Mouse (Mus musculus) forebrain, embryonic 13.5 days (tissue): ENCODE results near the gene Klk11. TPM values are rescaled to one million over a fixed set of nuclear protein-coding genes. Genes with fewer than 3 reads are reported as not detected.

Experiments
- ATAC-seq: fragments of 200-750 bp; cut with Nextera tagmentation; 2 replicates; pipeline ENCODE4 v1.8.0; 2017
- H3K27ac ChIP-seq: fragments of 300-500 bp; sonication (generic); 2 replicates; pipeline ENCODE4 v1.5.1; 2015; ENCODE audit warnings: inconsistent platforms, mild to moderate bottlenecking, moderate library complexity
- H3K27me3 ChIP-seq: fragments of 300-500 bp; sonication (generic); 2 replicates; pipeline ENCODE4 v1.6.1; 2015; ENCODE audit warnings: mild to moderate bottlenecking, inconsistent platforms
- H3K36me3 ChIP-seq: fragments of 300-500 bp; sonication (generic); 2 replicates; pipeline ENCODE4 v1.6.1; 2015; ENCODE audit warnings: mild to moderate bottlenecking, inconsistent platforms; ENCODE audit not compliant: poor library complexity, severe bottlenecking
- H3K4me1 ChIP-seq: fragments of 300-500 bp; sonication (generic); 2 replicates; pipeline ENCODE4 v1.6.1; 2015; ENCODE audit warnings: inconsistent platforms
- H3K4me2 ChIP-seq: fragments of 300-500 bp; sonication (generic); 2 replicates; pipeline ENCODE4 v1.6.1; 2015; ENCODE audit warnings: inconsistent platforms, mild to moderate bottlenecking, moderate library complexity
- H3K4me3 ChIP-seq: fragments of 300-500 bp; sonication (generic); 2 replicates; pipeline ENCODE4 v1.5.1; 2015; ENCODE audit warnings: mild to moderate bottlenecking, inconsistent platforms
- H3K9ac ChIP-seq: fragments of 300-500 bp; sonication (generic); 2 replicates; pipeline ENCODE4 v1.6.1; 2015; ENCODE audit warnings: mild to moderate bottlenecking, inconsistent platforms
- H3K9me3 ChIP-seq: fragments of 300-500 bp; sonication (generic); replicated peaks from 2 replicates; pipeline ENCODE4 v1.6.1; 2016; ENCODE audit warnings: inconsistent platforms
- WGBS: fragments of 180-500 bp; shearing (Covaris S2); methylation state at CpG from one replicate; pipeline ENCODE4 v1.1.7; 2015; 5-methylcytosine and 5-hydroxymethylcytosine counted together
- polyA plus RNA-seq: library from polyadenylated mRNA; unstranded; fragments of >200 nt; fragmentation: Nextera tagmentation; extraction: Ambion mirVana; gene quantifications from 2 replicates; pipeline ENCODE4 v1.2.1, GENCODE M21; 2015

Gene Klk11
- polyA plus RNA-seq = not detected in 2 replicates

- H3K4me2 ChIP-seq = no peak within 1 kb of the TSS
- no peaks in the 10 kb centered on the region for H3K9me3 ChIP-seq
- no peak within 1 kb of the TSS for H3K9ac ChIP-seq
- ATAC-seq = no peak
- H3K36me3 ChIP-seq = no peaks in the 10 kb centered on the region
- H3K4me3 ChIP-seq = no peak within 1 kb of the TSS
- no peaks in the 10 kb centered on the region for H3K4me1 ChIP-seq
- H3K27ac ChIP-seq = no peak within 1 kb of the TSS
- WGBS = 92% methylated on average over 5 of the region's 5 CpGs
- no peaks in the 10 kb centered on the region for H3K27me3 ChIP-seq
These were observed at the start of gene Klk11 for GRCm38 (mm10) chr7:43774364-43774763. TSS of gene Klk11 (plus strand) at chr7:43774604.

DNA sequence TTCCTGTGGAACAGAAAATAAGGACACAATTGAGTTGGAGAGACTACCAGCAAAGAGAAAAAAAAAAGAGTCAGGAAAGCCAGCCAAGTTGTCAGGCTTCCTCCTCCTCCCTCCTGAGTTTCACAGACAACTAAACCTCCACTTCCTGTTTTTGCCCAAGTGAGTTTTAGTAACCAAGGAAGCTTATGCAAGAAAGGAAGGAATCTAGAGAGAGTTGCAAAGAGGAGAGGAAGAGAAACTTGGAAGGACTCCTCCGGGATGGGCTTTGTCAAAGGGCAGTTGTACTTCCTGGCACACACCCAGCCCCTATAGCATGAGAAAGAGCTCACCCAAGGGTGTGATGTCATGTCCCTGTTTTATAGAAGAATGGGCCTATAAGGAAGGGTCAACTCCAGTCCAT is 26.6 kb upstream of the Klk11 start:
- H3K4me2 ChIP-seq = no peak overlapping the region
- H3K9me3 ChIP-seq = no peaks in the 10 kb centered on the region
- WGBS = 69% methylated on average over 1 of the region's 1 CpGs
- no peak overlapping the region for H3K27ac ChIP-seq
- H3K4me1 ChIP-seq = no peaks in the 10 kb centered on the region
- ATAC-seq = no peak
- H3K27me3 ChIP-seq = no peaks in the 10 kb centered on the region
- H3K9ac ChIP-seq = no peak overlapping the region
- H3K36me3 ChIP-seq = no peaks in the 10 kb centered on the region
- no peak overlapping the region for H3K4me3 ChIP-seq

- H3K4me3 ChIP-seq = no peak overlapping the region
These were observed 21.6 kb upstream of the Klk11 start for GRCm38 (mm10) chr7:43752806-43753205.

DNA sequence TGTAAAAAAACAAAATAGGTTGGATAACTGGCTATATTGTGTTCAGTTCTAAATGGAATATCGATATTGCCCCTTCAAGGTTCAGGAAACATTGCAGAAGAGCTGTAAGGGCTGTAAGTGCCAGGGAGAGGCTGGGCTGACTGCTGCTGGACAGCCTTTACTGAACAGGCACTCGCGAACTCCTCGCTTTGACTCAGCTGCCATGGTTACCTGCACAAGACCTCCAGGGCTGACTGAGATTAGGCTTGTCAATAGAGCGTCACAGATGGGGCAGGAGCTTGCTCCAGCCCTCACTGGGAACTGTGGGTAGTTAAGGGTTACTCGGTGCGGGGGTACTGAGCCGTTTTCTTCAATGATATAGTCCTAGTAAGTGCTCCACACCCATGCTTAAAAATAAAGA is 7.9 kb upstream of the Klk11 start:
- WGBS = 41% methylated on average over 8 of the region's 8 CpGs
- no peaks in the 10 kb centered on the region for H3K36me3 ChIP-seq
- no peaks in the 10 kb centered on the region for H3K9me3 ChIP-seq
- no peak overlapping the region for H3K4me3 ChIP-seq
- no peak for ATAC-seq
- H3K9ac ChIP-seq = no peak overlapping the region
- no peaks in the 10 kb centered on the region for H3K4me1 ChIP-seq
- H3K4me2 ChIP-seq = no peak overlapping the region
- no peak overlapping the region for H3K27ac ChIP-seq
- no peaks in the 10 kb centered on the region for H3K27me3 ChIP-seq

More at GRCm38 (mm10) chr7:43752806-43753205, 21.6 kb upstream of the Klk11 start:
- no peak for ATAC-seq
- H3K27ac ChIP-seq = no peak overlapping the region
- H3K9me3 ChIP-seq = no peaks in the 10 kb centered on the region
- no peaks in the 10 kb centered on the region for H3K36me3 ChIP-seq
- H3K4me1 ChIP-seq = no peaks in the 10 kb centered on the region
- H3K27me3 ChIP-seq = no peaks in the 10 kb centered on the region
- 75% methylated on average over 2 of the region's 2 CpGs for WGBS
- no peak overlapping the region for H3K4me2 ChIP-seq
- no peak overlapping the region for H3K9ac ChIP-seq

DNA sequence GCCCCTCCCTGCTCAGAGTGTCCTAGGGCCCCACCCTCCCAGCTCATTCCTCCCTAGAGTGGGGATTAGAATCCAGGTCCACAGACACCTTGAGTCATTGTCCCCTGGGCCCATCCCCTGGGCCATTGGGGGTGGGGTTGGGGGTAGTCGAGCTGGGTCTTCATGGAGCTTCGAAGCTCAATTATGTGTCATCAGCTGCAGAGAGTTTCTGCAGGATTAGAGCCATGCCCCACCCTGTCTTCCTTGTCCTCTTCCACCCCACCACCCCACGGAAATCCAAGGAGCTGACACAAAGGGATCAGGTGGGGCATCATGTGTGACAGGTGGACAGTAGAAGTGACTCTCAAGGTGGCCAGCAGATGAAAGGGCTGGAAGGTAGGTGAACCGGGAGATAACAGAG is 5.8 kb upstream of the Klk11 start, which contains the start of gene Klk12:
Gene Klk12, plus strand, starts transcription at position 301 of the 400 bp plus-strand sequence.
- H3K4me3 ChIP-seq = no peak within 1 kb of the TSS
- H3K9me3 ChIP-seq = no peaks in the 10 kb centered on the region
- no peaks in the 10 kb centered on the region for H3K36me3 ChIP-seq
- H3K4me2 ChIP-seq = no peak within 1 kb of the TSS
- no peak within 1 kb of the TSS for H3K9ac ChIP-seq
- no peaks in the 10 kb centered on the region for H3K4me1 ChIP-seq
- 75% methylated on average over 4 of the region's 4 CpGs for WGBS
- no peaks in the 10 kb centered on the region for H3K27me3 ChIP-seq
- no peak within 1 kb of the TSS for H3K27ac ChIP-seq
- ATAC-seq = no peak

DNA sequence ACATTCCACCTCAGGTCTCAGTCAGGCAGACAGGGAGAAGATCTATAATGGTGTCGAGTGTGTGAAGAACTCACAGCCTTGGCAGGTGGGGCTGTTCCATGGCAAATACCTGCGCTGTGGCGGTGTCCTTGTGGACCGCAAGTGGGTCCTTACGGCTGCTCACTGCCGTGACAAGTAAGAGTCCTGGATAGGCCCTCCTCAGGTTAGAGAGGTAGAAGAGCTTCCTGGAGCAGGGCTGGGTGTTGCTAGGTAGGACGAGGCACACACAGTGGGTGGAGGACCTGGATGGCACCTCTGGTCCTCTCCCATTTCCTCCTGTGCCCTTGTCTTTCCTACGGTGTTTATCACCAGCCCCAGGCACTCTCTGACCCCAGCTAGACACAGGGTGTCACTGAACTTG is 4.8 kb upstream of the Klk11 start:
- Histone ChIP-seq H3K36me3 (no peaks in the 10 kb centered on the region), H3K4me2 (no peak overlapping the region), H3K4me1 (no peaks in the 10 kb centered on the region), H3K27ac (no peak overlapping the region), H3K9ac (no peak overlapping the region), H3K27me3 (no peaks in the 10 kb centered on the region), H3K4me3 (no peak overlapping the region), H3K9me3 (no peaks in the 10 kb centered on the region)
- WGBS = 91% methylated on average over 8 of the region's 8 CpGs
- ATAC-seq = no peak

GRCm38 (mm10) chr7:43770701-43771100 is 3.7 kb upstream of the Klk11 start:
- Histone ChIP-seq H3K9me3 (no peaks in the 10 kb centered on the region), H3K4me2 (no peak overlapping the region), H3K36me3 (no peaks in the 10 kb centered on the region), H3K4me1 (no peaks in the 10 kb centered on the region), H3K9ac (no peak overlapping the region), H3K4me3 (no peak overlapping the region), H3K27ac (no peak overlapping the region), H3K27me3 (no peaks in the 10 kb centered on the region)
- no peak for ATAC-seq
- WGBS = 94% methylated on average over 10 of the region's 10 CpGs

DNA sequence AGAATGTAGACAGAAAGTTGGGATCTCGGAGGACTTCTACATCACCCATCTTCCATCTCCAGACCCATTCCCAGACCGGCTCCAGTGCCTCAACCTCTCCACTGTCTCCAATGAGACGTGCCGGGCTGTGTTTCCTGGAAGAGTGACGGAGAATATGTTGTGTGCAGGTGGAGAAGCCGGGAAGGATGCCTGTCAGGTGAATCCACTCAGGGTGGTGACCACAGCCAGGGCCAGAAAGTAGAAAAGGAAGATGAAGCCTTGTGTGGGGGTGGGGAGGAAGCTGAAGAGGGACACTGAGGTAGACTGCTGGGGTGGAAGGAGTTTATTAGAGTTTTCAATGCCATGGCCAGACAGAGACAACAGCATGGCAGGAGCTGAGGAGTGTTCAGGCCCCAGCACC is 2.5 kb upstream of the Klk11 start:
- no peak for ATAC-seq
- H3K4me3 ChIP-seq = no peak overlapping the region
- 95% methylated on average over 6 of the region's 6 CpGs for WGBS
- H3K4me2 ChIP-seq = no peak overlapping the region
- H3K4me1 ChIP-seq = no peaks in the 10 kb centered on the region
- no peaks in the 10 kb centered on the region for H3K27me3 ChIP-seq
- no peak overlapping the region for H3K9ac ChIP-seq
- no peaks in the 10 kb centered on the region for H3K9me3 ChIP-seq
- no peak overlapping the region for H3K27ac ChIP-seq
- no peaks in the 10 kb centered on the region for H3K36me3 ChIP-seq

DNA sequence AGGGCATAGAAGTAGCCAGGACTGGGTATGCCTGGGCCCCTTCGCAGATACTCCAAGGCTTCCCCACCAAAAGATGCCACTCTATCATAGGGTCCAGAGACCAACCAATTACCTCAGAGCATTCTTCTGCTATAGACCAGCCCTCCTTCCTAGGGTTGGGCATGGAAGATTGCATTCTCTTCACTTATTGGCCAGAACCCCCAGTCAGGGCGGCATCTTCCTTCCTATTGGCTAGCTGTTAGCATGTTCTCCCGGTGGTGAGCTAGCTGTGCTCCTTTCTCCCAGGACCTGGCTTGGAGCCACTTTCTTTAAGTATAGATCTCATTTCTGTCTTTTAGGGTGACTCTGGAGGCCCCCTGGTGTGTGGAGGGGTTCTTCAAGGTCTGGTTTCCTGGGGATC is 1.5 kb upstream of the Klk11 start:
- no peak overlapping the region for H3K4me2 ChIP-seq
- H3K9ac ChIP-seq = no peak overlapping the region
- no peaks in the 10 kb centered on the region for H3K36me3 ChIP-seq
- no peak overlapping the region for H3K27ac ChIP-seq
- whole genome bisulfite sequencing = 69% methylated on average over 3 of the region's 3 CpGs
- no peaks in the 10 kb centered on the region for H3K9me3 ChIP-seq
- H3K4me1 ChIP-seq = no peaks in the 10 kb centered on the region
- H3K27me3 ChIP-seq = no peaks in the 10 kb centered on the region
- no peak overlapping the region for H3K4me3 ChIP-seq
- no peak for ATAC-seq

DNA sequence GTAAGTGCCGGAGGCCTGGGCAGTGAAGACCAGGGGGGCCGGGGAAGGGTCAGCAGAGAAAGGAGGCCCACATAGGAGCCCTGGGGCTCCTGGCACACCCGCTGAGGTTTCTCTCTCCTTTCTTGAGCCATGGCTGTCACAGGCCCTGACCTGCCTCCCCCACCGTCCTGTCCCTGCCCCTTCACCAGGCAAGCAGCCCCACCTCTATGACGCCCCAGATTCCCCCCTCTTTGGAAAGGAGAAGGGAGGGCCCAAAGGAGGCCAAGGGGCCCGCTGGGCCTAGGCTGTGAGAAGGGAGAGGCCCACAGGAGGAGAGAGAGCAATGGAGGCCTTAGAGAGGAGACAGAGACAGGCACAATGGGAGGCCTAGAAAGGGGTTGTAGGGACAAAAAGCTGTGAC is 398 bp downstream of the Klk11 start:
- WGBS = 37% methylated on average over 6 of the region's 6 CpGs
- Histone ChIP-seq H3K27me3 (no peaks in the 10 kb centered on the region), H3K4me1 (no peaks in the 10 kb centered on the region), H3K4me2 (no peak overlapping the region), H3K9ac (no peak overlapping the region), H3K36me3 (no peaks in the 10 kb centered on the region), H3K27ac (no peak overlapping the region), H3K9me3 (no peaks in the 10 kb centered on the region), H3K4me3 (no peak overlapping the region)
- ATAC-seq = no peak

GRCm38 (mm10) chr7:43775311-43776057 is 1.1 kb downstream of the Klk11 start:
- WGBS = 43% methylated on average over 7 of the region's 7 CpGs
- Histone ChIP-seq H3K27me3 (no peaks in the 10 kb centered on the region), H3K4me2 (no peak overlapping the region), H3K4me1 (no peaks in the 10 kb centered on the region), H3K9ac (no peak overlapping the region), H3K36me3 (no peaks in the 10 kb centered on the region), H3K4me3 (no peak overlapping the region), H3K27ac (no peak overlapping the region), H3K9me3 (no peaks in the 10 kb centered on the region)
- no peak for ATAC-seq

- ATAC-seq = no peak
- H3K27me3 ChIP-seq = no peaks in the 10 kb centered on the region
- H3K4me2 ChIP-seq = no peak overlapping the region
- no peak overlapping the region for H3K4me3 ChIP-seq
- H3K9me3 ChIP-seq = no peaks in the 10 kb centered on the region
- H3K36me3 ChIP-seq = no peaks in the 10 kb centered on the region
- WGBS = 85% methylated on average over 5 of the region's 5 CpGs
- H3K27ac ChIP-seq = no peak overlapping the region
- no peak overlapping the region for H3K9ac ChIP-seq
- H3K4me1 ChIP-seq = no peaks in the 10 kb centered on the region
These were observed 2.1 kb downstream of the Klk11 start for GRCm38 (mm10) chr7:43776506-43776905.

GRCm38 (mm10) chr7:43777423-43777822 is 3.0 kb downstream of the Klk11 start:
- Histone ChIP-seq H3K27ac (no peak overlapping the region), H3K4me2 (no peak overlapping the region), H3K4me1 (no peaks in the 10 kb centered on the region), H3K9ac (no peak overlapping the region), H3K27me3 (no peaks in the 10 kb centered on the region), H3K4me3 (no peak overlapping the region), H3K9me3 (no peaks in the 10 kb centered on the region), H3K36me3 (no peaks in the 10 kb centered on the region)
- ATAC-seq = no peak
- 91% methylated on average over 12 of the region's 12 CpGs for WGBS
